Mouse (Mus musculus) hindbrain, postnatal 0 days (tissue): ENCODE measurements at regions not wholly inside any gene's neighbourhood (a gene's known extent, or its start where the extent isn't known, plus 50 kb on each side); places are given as distances from the start of the nearest gene placed in this dataset.

Experiments
- ATAC-seq: fragments of 200-750 bp; cut with Nextera tagmentation; 2 replicates; pipeline ENCODE4 v1.8.0; 2017; ENCODE audit warnings: mild to moderate bottlenecking, moderate TSS enrichment, moderate library complexity
- DNase-seq: peaks from one replicate; pipeline ENCODE4 v3.0.0-alpha.2; 2015; ENCODE audit warnings: low spot score
- H3K27ac ChIP-seq: fragments of 300-500 bp; sonication (generic); 2 replicates; pipeline ENCODE4 v1.5.1; 2014; ENCODE audit warnings: mild to moderate bottlenecking
- H3K27me3 ChIP-seq: fragments of 300-500 bp; sonication (generic); 2 replicates; pipeline ENCODE4 v1.6.1; 2014; ENCODE audit warnings: low read length, mixed read lengths; ENCODE audit not compliant: insufficient read depth
- H3K36me3 ChIP-seq: fragments of 300-500 bp; sonication (generic); 2 replicates; pipeline ENCODE4 v1.6.1; 2014; ENCODE audit warnings: low read length, mixed read lengths; ENCODE audit not compliant: insufficient read depth
- H3K4me1 ChIP-seq: fragments of 300-500 bp; sonication (generic); 2 replicates; pipeline ENCODE4 v1.6.1; 2014; ENCODE audit warnings: antibody characterized with exemption, low read length, mixed read lengths; ENCODE audit not compliant: insufficient read depth
- H3K4me2 ChIP-seq: fragments of 300-500 bp; sonication (generic); 2 replicates; pipeline ENCODE4 v1.6.1; 2014; ENCODE audit warnings: low read depth, mild to moderate bottlenecking, low read length, moderate library complexity, mixed read lengths
- H3K4me3 ChIP-seq: fragments of 300-500 bp; sonication (generic); 2 replicates; pipeline ENCODE4 v1.5.1; 2014; ENCODE audit warnings: low read length
- H3K9ac ChIP-seq: fragments of 300-500 bp; sonication (generic); replicated peaks from 2 replicates; pipeline ENCODE4 v1.6.1; 2014; ENCODE audit warnings: mild to moderate bottlenecking, low read length, moderate library complexity, mixed read lengths
- H3K9me3 ChIP-seq: fragments of 300-500 bp; sonication (generic); 2 replicates; pipeline ENCODE4 v1.6.1; 2016; ENCODE audit warnings: low read length, mixed read lengths
- CTCF ChIP-seq: IDR thresholded peaks from 2 replicates; pipeline ENCODE4 v1.5.1; 2016; ENCODE audit warnings: antibody characterized with exemption, control low read depth, low read depth
- WGBS: fragments of 180-500 bp; shearing (Covaris S2); extraction: QIAGEN DNeasy Blood & Tissue Kit; methylation state at CpG from one replicate; pipeline ENCODE4 v1.1.7; 2014; 5-methylcytosine and 5-hydroxymethylcytosine counted together

GRCm38 (mm10) chr11:6773364-6773763, 64.1 kb downstream of the Gm11983 start:
- ATAC-seq (no peak), DNase-seq (no peak)
- H3K27ac ChIP-seq = no peak overlapping the region
- H3K9ac ChIP-seq = no peak overlapping the region
- H3K4me3 ChIP-seq = no peak overlapping the region
- H3K9me3 ChIP-seq = no peaks in the 10 kb centered on the region
- 9% methylated on average over 1 of the region's 1 CpGs for WGBS
- TF ChIP-seq CTCF = no peak
- H3K4me2 ChIP-seq = no peak overlapping the region
- no peaks in the 10 kb centered on the region; the same call in 1 of the 2 replicates for H3K27me3 ChIP-seq
- no peaks in the 10 kb centered on the region for H3K4me1 ChIP-seq
- H3K36me3 ChIP-seq = no peaks in the 10 kb centered on the region

- Histone ChIP-seq H3K27me3 (no peaks in the 10 kb centered on the region; the same call in 1 of the 2 replicates), H3K9ac (no peak overlapping the region), H3K4me3 (no peak overlapping the region), H3K4me2 (no peak overlapping the region), H3K27ac (no peak overlapping the region), H3K36me3 (no peaks in the 10 kb centered on the region), H3K9me3 (no peaks in the 10 kb centered on the region), H3K4me1 (no peaks in the 10 kb centered on the region)
- ATAC-seq (no peak), DNase-seq (no peak)
- no peak for TF ChIP-seq CTCF
- WGBS = 84% methylated on average over 7 of the region's 7 CpGs
These were observed 68.1 kb downstream of the Gm11983 start for GRCm38 (mm10) chr11:6769437-6769765.

GRCm38 (mm10) chr11:6768599-6769436, 68.6 kb downstream of the Gm11983 start:
- TF ChIP-seq CTCF = peak; percentile 99
- Histone ChIP-seq H3K9ac (no peak overlapping the region), H3K9me3 (no peaks in the 10 kb centered on the region), H3K27me3 (no peaks in the 10 kb centered on the region; the same call in 1 of the 2 replicates), H3K27ac (no peak overlapping the region), H3K4me3 (no peak overlapping the region), H3K36me3 (no peaks in the 10 kb centered on the region), H3K4me2 (no peak overlapping the region), H3K4me1 (no peaks in the 10 kb centered on the region)
- WGBS = 54% methylated on average over 22 of the region's 22 CpGs
- peak; percentile 78 for DNase-seq
- ATAC-seq = peak; percentile 79

- Histone ChIP-seq H3K9me3 (no peaks in the 10 kb centered on the region), H3K27ac (no peak overlapping the region), H3K27me3 (no peaks in the 10 kb centered on the region; the same call in 1 of the 2 replicates), H3K9ac (no peak overlapping the region), H3K4me1 (no peaks in the 10 kb centered on the region), H3K36me3 (no peaks in the 10 kb centered on the region), H3K4me3 (no peak overlapping the region), H3K4me2 (no peak overlapping the region)
- WGBS = 51% methylated on average over 7 of the region's 7 CpGs
- DNase-seq = no peak
- TF ChIP-seq CTCF = no peak
- no peak for ATAC-seq
These were observed 70.7 kb downstream of the Gm11983 start for GRCm38 (mm10) chr11:6766725-6767124.

- no peak overlapping the region for H3K4me2 ChIP-seq
- ATAC-seq (no peak), DNase-seq (no peak)
- no peaks in the 10 kb centered on the region for H3K9me3 ChIP-seq
- WGBS = 81% methylated on average over 5 of the region's 5 CpGs
- no peaks in the 10 kb centered on the region; the same call in 1 of the 2 replicates for H3K27me3 ChIP-seq
- H3K4me1 ChIP-seq = no peaks in the 10 kb centered on the region
- H3K9ac ChIP-seq = no peak overlapping the region
- TF ChIP-seq CTCF = no peak
- no peak overlapping the region for H3K27ac ChIP-seq
- no peak overlapping the region for H3K4me3 ChIP-seq
- H3K36me3 ChIP-seq = no peaks in the 10 kb centered on the region
These were observed 72.0 kb downstream of the Gm11983 start for GRCm38 (mm10) chr11:6765333-6765957.

GRCm38 (mm10) chr11:6764186-6764585, 73.3 kb downstream of the Gm11983 start:
- Histone ChIP-seq H3K9me3 (no peaks in the 10 kb centered on the region), H3K27me3 (no peaks in the 10 kb centered on the region), H3K4me1 (no peaks in the 10 kb centered on the region), H3K9ac (no peak overlapping the region), H3K4me2 (no peak overlapping the region), H3K4me3 (no peak overlapping the region), H3K36me3 (no peaks in the 10 kb centered on the region), H3K27ac (no peak overlapping the region)
- no peak for DNase-seq
- TF ChIP-seq CTCF = no peak
- ATAC-seq = no peak
- WGBS = 96% methylated on average over 3 of the region's 3 CpGs

- no peaks in the 10 kb centered on the region for H3K27me3 ChIP-seq
- ATAC-seq = no peak
- no peaks in the 10 kb centered on the region for H3K9me3 ChIP-seq
- 79% methylated on average over 4 of the region's 4 CpGs for WGBS
- no peak for TF ChIP-seq CTCF
- H3K27ac ChIP-seq = no peak overlapping the region
- H3K4me1 ChIP-seq = no peaks in the 10 kb centered on the region
- H3K4me2 ChIP-seq = no peak overlapping the region
- no peak overlapping the region for H3K4me3 ChIP-seq
- H3K9ac ChIP-seq = no peak overlapping the region
- no peak for DNase-seq
- no peaks in the 10 kb centered on the region for H3K36me3 ChIP-seq
These were observed 74.5 kb downstream of the Gm11983 start for GRCm38 (mm10) chr11:6763001-6763400.
